Mouse (Mus musculus) neural tube, embryonic 14.5 days (tissue): Measurements from ENCODE around the gene Gusb. TPM values are rescaled to one million over a fixed set of nuclear protein-coding genes. Genes with fewer than 3 reads are reported as not detected.

ENCODE experiments used
- ATAC-seq: fragments of 200-750 bp; cut with Nextera tagmentation; 2 replicates; pipeline ENCODE4 v1.8.0; 2017; ENCODE audit warnings: low read depth, mild to moderate bottlenecking, moderate TSS enrichment, moderate library complexity
- H3K27ac ChIP-seq: fragments of 300-500 bp; sonication (generic); 2 replicates; pipeline ENCODE4 v1.5.1; 2014; ENCODE audit warnings: low read depth, mild to moderate bottlenecking, control low read depth, low read length, moderate library complexity, mixed read lengths
- H3K27me3 ChIP-seq: fragments of 300-500 bp; sonication (generic); 2 replicates; pipeline ENCODE4 v1.6.1; 2014; ENCODE audit warnings: low read length; ENCODE audit not compliant: control insufficient read depth, insufficient read depth
- H3K36me3 ChIP-seq: fragments of 300-500 bp; sonication (generic); 2 replicates; pipeline ENCODE4 v1.6.1; 2014; ENCODE audit warnings: low read length, mixed read lengths; ENCODE audit not compliant: control insufficient read depth, insufficient read depth
- H3K4me1 ChIP-seq: fragments of 300-500 bp; sonication (generic); 2 replicates; pipeline ENCODE4 v1.6.1; 2014; ENCODE audit warnings: low read length; ENCODE audit not compliant: control insufficient read depth, insufficient read depth
- H3K4me2 ChIP-seq: fragments of 300-500 bp; sonication (generic); 2 replicates; pipeline ENCODE4 v1.6.1; 2014; ENCODE audit warnings: mild to moderate bottlenecking, low read depth, low read length, control low read depth
- H3K4me3 ChIP-seq: fragments of 300-500 bp; sonication (generic); 2 replicates; pipeline ENCODE4 v1.5.1; 2014; ENCODE audit warnings: low read depth, low read length, control low read depth, mixed read lengths
- H3K9ac ChIP-seq: fragments of 300-500 bp; sonication (generic); replicated peaks from 2 replicates; pipeline ENCODE4 v1.6.1; 2014; ENCODE audit warnings: low read depth, mild to moderate bottlenecking, control low read depth, low read length, mixed read lengths
- H3K9me3 ChIP-seq: fragments of 300-500 bp; sonication (generic); 2 replicates; pipeline ENCODE4 v1.6.1; 2016; ENCODE audit warnings: low read length; ENCODE audit not compliant: control insufficient read depth
- WGBS: fragments of 180-500 bp; shearing (Covaris S2); extraction: QIAGEN DNeasy Blood & Tissue Kit; methylation state at CpG from one replicate; pipeline ENCODE4 v1.1.7; 2014; 5-methylcytosine and 5-hydroxymethylcytosine counted together
- polyA plus RNA-seq: library from polyadenylated mRNA; unstranded; fragments of >200 nt; fragmentation: Nextera tagmentation; extraction: Ambion mirVana; gene quantifications from 2 replicates; pipeline ENCODE4 v1.2.1, GENCODE M21; 2014

The Gusb gene
- polyA plus RNA-seq, 1 experiment from 2014 or later = 32.7 TPM

GRCm38 (mm10) chr5:130015104-130015503, 12.3 kb upstream of the Gusb start:
- H3K36me3 ChIP-seq = 0 out of 2 replicates have a peak, but pooled peaks cover 3% of the 10 kb centered on the region
- H3K27me3 ChIP-seq = no peaks in the 10 kb centered on the region
- no peak overlapping the region for H3K4me2 ChIP-seq
- 97% methylated on average over 3 of the region's 3 CpGs for WGBS
- H3K4me3 ChIP-seq = no peak overlapping the region
- no peak overlapping the region for H3K27ac ChIP-seq
- H3K4me1 ChIP-seq = no peaks in the 10 kb centered on the region
- peaks cover 7% of the 10 kb centered on the region; the same call in 1 of the 2 replicates for H3K9me3 ChIP-seq
- H3K9ac ChIP-seq = no peak overlapping the region
- ATAC-seq = no peak

- no peak for ATAC-seq
- Histone ChIP-seq H3K4me3 (no peak overlapping the region), H3K9me3 (peaks cover 7% of the 10 kb centered on the region; the same call in 1 of the 2 replicates), H3K36me3 (0 out of 2 replicates have a peak, but pooled peaks cover 3% of the 10 kb centered on the region), H3K27ac (no peak overlapping the region), H3K4me2 (no peak overlapping the region), H3K27me3 (no peaks in the 10 kb centered on the region), H3K9ac (no peak overlapping the region), H3K4me1 (no peaks in the 10 kb centered on the region)
- WGBS = 94% methylated on average over 5 of the region's 5 CpGs
Observed at GRCm38 (mm10) chr5:130010961-130011360, 8.1 kb upstream of the Gusb start.

- peaks cover 7% of the 10 kb centered on the region; the same call in 1 of the 2 replicates for H3K9me3 ChIP-seq
- no peak overlapping the region for H3K4me3 ChIP-seq
- 0 out of 2 replicates have a peak, but pooled peaks cover 3% of the 10 kb centered on the region for H3K36me3 ChIP-seq
- H3K4me1 ChIP-seq = no peaks in the 10 kb centered on the region
- no peak for ATAC-seq
- H3K9ac ChIP-seq = no peak overlapping the region
- no peaks in the 10 kb centered on the region for H3K27me3 ChIP-seq
- H3K27ac ChIP-seq = no peak overlapping the region
- whole genome bisulfite sequencing = 94% methylated on average over 4 of the region's 4 CpGs
- no peak overlapping the region for H3K4me2 ChIP-seq
Observed at GRCm38 (mm10) chr5:130009784-130010183, 6.9 kb upstream of the Gusb start.

GRCm38 (mm10) chr5:130008034-130008590, 5.3 kb upstream of the Gusb start:
- WGBS = 85% methylated on average over 6 of the region's 6 CpGs
- no peak overlapping the region for H3K4me3 ChIP-seq
- H3K9me3 ChIP-seq = peaks cover 7% of the 10 kb centered on the region; the same call in 1 of the 2 replicates
- H3K9ac ChIP-seq = no peak overlapping the region
- ATAC-seq = no peak
- H3K4me1 ChIP-seq = no peaks in the 10 kb centered on the region
- H3K36me3 ChIP-seq = 0 out of 2 replicates have a peak, but pooled peaks cover 3% of the 10 kb centered on the region
- no peak overlapping the region for H3K27ac ChIP-seq
- H3K27me3 ChIP-seq = no peaks in the 10 kb centered on the region
- H3K4me2 ChIP-seq = no peak overlapping the region

- no peaks in the 10 kb centered on the region for H3K4me1 ChIP-seq
- H3K27me3 ChIP-seq = no peaks in the 10 kb centered on the region
- H3K9ac ChIP-seq = no peak overlapping the region
- no peak overlapping the region for H3K4me2 ChIP-seq
- no peak for ATAC-seq
- peaks cover 7% of the 10 kb centered on the region; the same call in 1 of the 2 replicates for H3K9me3 ChIP-seq
- no peak overlapping the region for H3K4me3 ChIP-seq
- H3K27ac ChIP-seq = no peak overlapping the region
- 96% methylated on average over 1 of the region's 1 CpGs for WGBS
- H3K36me3 ChIP-seq = 0 out of 2 replicates have a peak, but pooled peaks cover 3% of the 10 kb centered on the region
Observed at GRCm38 (mm10) chr5:130007344-130007743, 4.5 kb upstream of the Gusb start.

- Histone ChIP-seq H3K27me3 (no peaks in the 10 kb centered on the region), H3K4me3 (peak overlapping the region; percentile 49), H3K4me2 (peak overlapping the region; percentile 67), H3K9ac (no peak overlapping the region), H3K36me3 (no peaks in the 10 kb centered on the region), H3K9me3 (no peaks in the 10 kb centered on the region), H3K27ac (no peak overlapping the region), H3K4me1 (no peaks in the 10 kb centered on the region)
- WGBS = 65% methylated on average over 7 of the region's 7 CpGs
- ATAC-seq = no peak
Observed at GRCm38 (mm10) chr5:130003229-130003628, 380 bp upstream of the Gusb start.

GRCm38 (mm10) chr5:130001356-130001987, 1.4 kb downstream of the Gusb start:
- no peak overlapping the region for H3K9ac ChIP-seq
- ATAC-seq = no peak

GRCm38 (mm10) chr5:130000735-130001134, 2.1 kb downstream of the Gusb start:
- Histone ChIP-seq H3K4me1 (no peaks in the 10 kb centered on the region), H3K9me3 (no peaks in the 10 kb centered on the region), H3K9ac (no peak overlapping the region), H3K4me2 (no peak overlapping the region), H3K4me3 (no peak overlapping the region), H3K27me3 (no peaks in the 10 kb centered on the region), H3K27ac (no peak overlapping the region), H3K36me3 (no peaks in the 10 kb centered on the region)
- no peak for ATAC-seq
- WGBS = 91% methylated on average over 12 of the region's 12 CpGs

More at GRCm38 (mm10) chr5:130001356-130001987, 1.4 kb downstream of the Gusb start:
- Histone ChIP-seq H3K4me3 (peak overlapping the region; percentile 49; the same call in 1 of the 2 replicates), H3K9me3 (no peaks in the 10 kb centered on the region), H3K36me3 (no peaks in the 10 kb centered on the region), H3K27me3 (no peaks in the 10 kb centered on the region), H3K4me1 (no peaks in the 10 kb centered on the region), H3K27ac (no peak overlapping the region), H3K4me2 (peak overlapping the region; percentile 67)
- WGBS = 84% methylated on average over 5 of the region's 5 CpGs

- Histone ChIP-seq H3K27ac (no peak overlapping the region), H3K9ac (no peak overlapping the region), H3K27me3 (no peaks in the 10 kb centered on the region), H3K4me3 (no peak overlapping the region), H3K4me2 (no peak overlapping the region), H3K4me1 (no peaks in the 10 kb centered on the region), H3K9me3 (no peaks in the 10 kb centered on the region), H3K36me3 (no peaks in the 10 kb centered on the region)
- WGBS = 45% methylated on average over 4 of the region's 4 CpGs
- no peak for ATAC-seq
Observed at GRCm38 (mm10) chr5:129999097-129999496, 3.8 kb downstream of the Gusb start.
